Mouse (Mus musculus): Measurements from ENCODE around the gene Tmem53.

DNA sequence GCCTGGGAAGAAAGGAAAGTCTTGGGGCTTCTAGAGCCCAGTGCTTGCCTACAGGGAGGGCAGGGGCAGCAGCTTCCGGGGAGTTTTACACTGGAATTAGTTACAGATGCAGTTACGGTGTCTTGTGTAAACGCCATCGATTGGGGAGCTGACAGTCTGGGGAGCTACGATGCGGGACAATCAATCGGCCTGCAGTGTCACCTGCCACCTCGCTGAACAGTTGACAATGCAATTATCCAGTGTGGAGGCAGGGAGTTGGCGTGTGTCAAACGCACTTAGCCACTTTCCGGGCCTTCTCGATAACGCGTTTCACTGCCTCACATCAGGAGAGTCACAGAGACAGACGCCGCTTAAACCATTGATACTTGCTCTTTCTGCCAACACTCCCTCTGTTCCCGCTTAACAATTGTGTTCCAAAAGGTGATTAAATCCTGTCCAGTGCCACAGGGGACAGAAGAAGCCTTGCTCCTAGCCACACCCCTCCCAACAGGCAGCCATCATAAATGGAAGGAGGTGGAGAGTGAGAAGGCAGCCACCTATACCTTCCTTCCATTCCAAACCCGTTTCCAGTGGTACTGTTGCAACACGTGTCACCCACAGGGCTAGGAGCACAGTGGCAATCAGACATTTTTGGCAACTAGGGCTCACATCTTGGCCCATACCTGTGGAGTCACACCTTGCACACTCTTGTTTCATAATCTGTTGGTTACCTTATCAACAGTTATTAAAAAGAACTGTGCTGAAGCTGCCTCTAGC, 29.5 kb downstream of the Tmem53 start:
- no peak for TF ChIP-seq CTCF (IDR thresholded peaks at IDR 0.05; ENCODE audit: low read depth, low read length)
- no peak for TF ChIP-seq POLR2A (IDR thresholded peaks at IDR 0.05; ENCODE audit: borderline replicate concordance, low read depth, low read length)

Measured in bone marrow macrophage, adult 2 months (primary cell).